Mouse (Mus musculus) CH12.LX (cell line): ENCODE measurements at regions not wholly inside any gene's neighbourhood (a gene's known extent, or its start where the extent isn't known, plus 50 kb on each side); places are given as distances from the start of the nearest gene placed in this dataset.

Experiments used
- DNase-seq: peaks from one replicate; pipeline ENCODE4 v3.0.0-alpha.2; 2013; ENCODE audit errors: extremely low read depth
- H3K27ac ChIP-seq: 2 replicates; pipeline ENCODE4 v1.5.1; 2012; ENCODE audit warnings: low read depth, mild to moderate bottlenecking, control low read depth, moderate library complexity; ENCODE audit not compliant: insufficient read depth
- H3K27me3 ChIP-seq: replicated peaks from 2 replicates; pipeline ENCODE3; 2012; ENCODE audit warnings: inconsistent platforms
- H3K36me3 ChIP-seq, 2 experiments: replicated peaks in 1 of 2; 2 replicates each; pipeline versions ENCODE3 to v1.6.1; 2012; ENCODE audit warnings: inconsistent platforms in 1 of 2, low read length in 1 of 2, mild to moderate bottlenecking in 1 of 2, mixed read lengths in 1 of 2, moderate library complexity in 1 of 2; ENCODE audit not compliant: control insufficient read depth in 1 of 2, insufficient read depth in 1 of 2
- H3K4me1 ChIP-seq, 2 experiments: 2 replicates each; pipeline ENCODE4 v1.6.1; 2012; ENCODE audit warnings: inconsistent platforms in 1 of 2, moderate library complexity in 1 of 2; ENCODE audit not compliant: insufficient read depth in 2 of 2, control insufficient read depth in 1 of 2
- H3K4me2 ChIP-seq: 2 replicates; pipeline ENCODE4 v1.6.1; 2012; ENCODE audit warnings: low read depth, mild to moderate bottlenecking, control low read depth; ENCODE audit not compliant: poor library complexity, insufficient read depth, severe bottlenecking
- H3K4me3 ChIP-seq, 3 experiments: fragments of 150-350 bp in 1 of 3; sonication (generic) in 1 of 3; replicated peaks in 1 of 3; 2 replicates each; pipeline versions ENCODE3 to v1.5.1; 2011 to 2012; ENCODE audit warnings: low read depth in 2 of 3, low read length in 2 of 3, mild to moderate bottlenecking in 2 of 3, moderate library complexity in 2 of 3, control low read depth in 1 of 3, improper control_type of control experiment in 1 of 3, inconsistent platforms in 1 of 3, mixed read lengths in 1 of 3; ENCODE audit not compliant: poor library complexity in 1 of 3
- H3K79me2 ChIP-seq: replicated peaks from 2 replicates; pipeline ENCODE4 v1.6.1; 2012; ENCODE audit warnings: mild to moderate bottlenecking, moderate library complexity; ENCODE audit not compliant: control insufficient read depth, poor library complexity, insufficient read depth, severe bottlenecking; ENCODE audit errors: extremely low read depth
- H3K9ac ChIP-seq: 2 replicates; pipeline ENCODE4 v1.6.1; 2012; ENCODE audit warnings: low read depth, mild to moderate bottlenecking, control low read depth, moderate library complexity; ENCODE audit not compliant: insufficient read depth
- H3K9me3 ChIP-seq: replicated peaks from 2 replicates; pipeline ENCODE3; 2012; ENCODE audit warnings: low read length, inconsistent platforms, mixed read lengths
- BHLHE40 ChIP-seq: IDR thresholded peaks from 2 replicates; pipeline ENCODE4 v1.6.1; 2011; ENCODE audit warnings: mild to moderate bottlenecking, low read depth, low read length, improper control_type of control experiment
- CTCF ChIP-seq, 2 experiments: IDR thresholded peaks in 1 of 2; conservative IDR thresholded peaks in 1 of 2; 2 replicates each; pipeline ENCODE4 v1.5.1; 2011 to 2012; ENCODE audit warnings: low read depth in 2 of 2, low read length in 2 of 2, improper control_type of control experiment in 1 of 2, inconsistent platforms in 1 of 2, mild to moderate bottlenecking in 1 of 2, moderate library complexity in 1 of 2
- ELF1 ChIP-seq: IDR thresholded peaks from 2 replicates; pipeline ENCODE4 v1.6.1; 2014; ENCODE audit warnings: low read depth, mild to moderate bottlenecking, inconsistent platforms, low read length, improper control_type of control experiment
- EP300 ChIP-seq: IDR thresholded peaks from 2 replicates; pipeline ENCODE4 v1.6.1; 2011; ENCODE audit warnings: low read length, improper control_type of control experiment
- ETS1 ChIP-seq: conservative IDR thresholded peaks from 2 replicates; pipeline ENCODE4 v1.6.1; 2012; ENCODE audit warnings: low read depth, mild to moderate bottlenecking, inconsistent platforms, low read length, improper control_type of control experiment, moderate library complexity
- GABPA ChIP-seq: IDR thresholded peaks from 2 replicates; pipeline ENCODE4 v1.6.1; 2012; ENCODE audit warnings: low read depth, low read length, improper control_type of control experiment, inconsistent platforms; ENCODE audit not compliant: insufficient replicate concordance
- KAT2A ChIP-seq: IDR thresholded peaks from 2 replicates; pipeline ENCODE4 v1.6.1; 2012; ENCODE audit warnings: low read length, improper control_type of control experiment, inconsistent platforms; ENCODE audit not compliant: insufficient replicate concordance
- MAFK ChIP-seq: IDR thresholded peaks from 2 replicates; pipeline ENCODE4 v1.6.1; 2011; ENCODE audit warnings: low read length, improper control_type of control experiment; ENCODE audit not compliant: insufficient replicate concordance
- MEF2A ChIP-seq: IDR thresholded peaks from 2 replicates; pipeline ENCODE4 v1.6.1; 2014; ENCODE audit warnings: low read depth, mild to moderate bottlenecking, inconsistent platforms, low read length, improper control_type of control experiment, borderline replicate concordance
- MYC ChIP-seq: IDR thresholded peaks from 2 replicates; pipeline ENCODE4 v1.6.1; 2011; ENCODE audit warnings: low read depth, mild to moderate bottlenecking, improper control_type of control experiment, low read length
- NELFE ChIP-seq: IDR thresholded peaks from 2 replicates; pipeline ENCODE4 v1.6.1; 2011; ENCODE audit warnings: low read depth, low read length, improper control_type of control experiment
- PAX5 ChIP-seq: IDR thresholded peaks from 2 replicates; pipeline ENCODE4 v1.6.1; 2012; ENCODE audit warnings: low read length, inconsistent platforms, mixed read lengths
- POLR2A ChIP-seq: IDR thresholded peaks from 2 replicates; pipeline ENCODE4 v1.6.1; 2011; ENCODE audit warnings: low read depth, mild to moderate bottlenecking, improper control_type of control experiment, low read length
- RAD21 ChIP-seq: IDR thresholded peaks from 2 replicates; pipeline ENCODE4 v1.6.1; 2011; ENCODE audit warnings: low read depth, mild to moderate bottlenecking, low read length, improper control_type of control experiment, moderate library complexity
- SIN3A ChIP-seq: IDR thresholded peaks from 2 replicates; pipeline ENCODE4 v1.6.1; 2012; ENCODE audit warnings: low read length, improper control_type of control experiment, inconsistent platforms
- USF1 ChIP-seq: IDR thresholded peaks from 2 replicates; pipeline ENCODE4 v1.6.1; 2014; ENCODE audit warnings: low read depth, mild to moderate bottlenecking, inconsistent platforms, low read length, improper control_type of control experiment
- ZC3H11A ChIP-seq: IDR thresholded peaks from 2 replicates; pipeline ENCODE4 v1.6.1; 2012; ENCODE audit warnings: low read depth, mild to moderate bottlenecking, inconsistent platforms, low read length, improper control_type of control experiment
- ZKSCAN1 ChIP-seq: IDR thresholded peaks from 2 replicates; pipeline ENCODE4 v1.6.1; 2012; ENCODE audit warnings: low read depth, inconsistent platforms, low read length, improper control_type of control experiment, borderline replicate concordance
- dilution Hi-C: fragments of 300-500 bp; cut with MboI; formaldehyde crosslinking; loops from 2 replicates; pipeline ENCODE4 v1.14.3; 2020; ENCODE audit warnings: low sequenced_read_pairs; ENCODE audit not compliant: extremely low pct_unique_long_range_greater_than_20kb, extremely low pct_ligation_motif_present
- in situ Hi-C: fragments of 300-500 bp; cut with MboI; formaldehyde crosslinking; loops from 3 replicates; pipeline ENCODE4 v1.14.3; 2019; ENCODE audit warnings: low sequenced_read_pairs, low pct_ligation_motif_present, low pct_unique_long_range_greater_than_20kb, mixed read lengths

GRCm38 (mm10) chr8:127909580-127909979 is 448.8 kb upstream of the Nrp1 start:
- H3K9ac ChIP-seq: no peak overlapping the region
- H3K4me2 ChIP-seq: no peak overlapping the region
- no peaks in the 10 kb centered on the region for H3K36me3 ChIP-seq
- H3K4me3 ChIP-seq: no peak overlapping the region
- dilution Hi-C loops (no loop called here), in situ Hi-C loops (no loop called here)
- DNase-seq: peak; percentile 29
- no peak overlapping the region for H3K27ac ChIP-seq
- no peaks in the 10 kb centered on the region for H3K9me3 ChIP-seq
- H3K27me3 ChIP-seq: no peaks in the 10 kb centered on the region
- H3K79me2 ChIP-seq: no peaks in the 10 kb centered on the region
- H3K4me1 ChIP-seq: peaks cover 0 to 5% of the 10 kb centered on the region in 2 experiments; a peak in 1 of 4 replicates
- TF ChIP-seq ELF1: peak; percentile 56; the same call in 1 of the 2 replicates
- TF ChIP-seq MEF2A: no peak
- no peak for TF ChIP-seq NELFE
- no peak for TF ChIP-seq MAFK
- TF ChIP-seq, all 38 proteins: peak for 1

- H3K79me2 ChIP-seq: no peaks in the 10 kb centered on the region
- no peak overlapping the region for H3K9ac ChIP-seq
- in situ Hi-C loops (no loop called here), dilution Hi-C loops (no loop called here)
- no peaks in the 10 kb centered on the region for H3K9me3 ChIP-seq
- TF ChIP-seq RAD21 (no peak), POLR2A (no peak), NELFE (no peak), EP300 (no peak), MAFK (no peak), PAX5 (no peak), ZKSCAN1 (no peak), CTCF (conservative IDR thresholded peaks at IDR 0.05 in 1 of 2, IDR thresholded peaks at IDR 0.05 in 1 of 2; ENCODE audit: low read depth in 2 of 2, low read length in 2 of 2) (no peak), ETS1 (no peak), KAT2A (no peak), ELF1 (no peak), ZC3H11A (no peak), MYC (no peak)
- no peaks in the 10 kb centered on the region for H3K27me3 ChIP-seq
- no peak overlapping the region for H3K4me3 ChIP-seq
- no peaks in the 10 kb centered on the region for H3K36me3 ChIP-seq
- no peak overlapping the region for H3K27ac ChIP-seq
- DNase-seq: no peak
- H3K4me1 ChIP-seq: peaks cover 0 to 15% of the 10 kb centered on the region in 2 experiments; a peak in 3 of 4 replicates
- no peak overlapping the region for H3K4me2 ChIP-seq
Observed at GRCm38 (mm10) chr8:127914086-127914485, 444.3 kb upstream of the Nrp1 start.

- Histone ChIP-seq H3K27ac (no peak overlapping the region), H3K4me3 (no peak overlapping the region), H3K4me2 (no peak overlapping the region), H3K79me2 (no peaks in the 10 kb centered on the region), H3K36me3 (no peaks in the 10 kb centered on the region), H3K9me3 (no peaks in the 10 kb centered on the region), H3K9ac (no peak overlapping the region), H3K4me1 (peaks cover 0 to 11% of the 10 kb centered on the region in 2 experiments; a peak in 3 of 4 replicates), H3K27me3 (no peaks in the 10 kb centered on the region)
- TF ChIP-seq BHLHE40: no peak
- TF ChIP-seq SIN3A: no peak
- no peak for TF ChIP-seq USF1
- no peak for TF ChIP-seq ELF1
- no peak for TF ChIP-seq PAX5
- no peak for TF ChIP-seq GABPA
- dilution Hi-C loops: no loop called here
- DNase-seq: no peak
- in situ Hi-C loops: no loop called here
Observed at GRCm38 (mm10) chr8:127914914-127915313, 443.5 kb upstream of the Nrp1 start.
